Mouse (Mus musculus) 3T3-L1 (cell line): Measurements from ENCODE around the gene Ric8b.

ENCODE experiments used
- DNase-seq: peaks from one replicate; pipeline ENCODE4 v3.0.0-alpha.2; 2015; ENCODE audit warnings: low read depth, low spot score

Ric8b gene

DNA sequence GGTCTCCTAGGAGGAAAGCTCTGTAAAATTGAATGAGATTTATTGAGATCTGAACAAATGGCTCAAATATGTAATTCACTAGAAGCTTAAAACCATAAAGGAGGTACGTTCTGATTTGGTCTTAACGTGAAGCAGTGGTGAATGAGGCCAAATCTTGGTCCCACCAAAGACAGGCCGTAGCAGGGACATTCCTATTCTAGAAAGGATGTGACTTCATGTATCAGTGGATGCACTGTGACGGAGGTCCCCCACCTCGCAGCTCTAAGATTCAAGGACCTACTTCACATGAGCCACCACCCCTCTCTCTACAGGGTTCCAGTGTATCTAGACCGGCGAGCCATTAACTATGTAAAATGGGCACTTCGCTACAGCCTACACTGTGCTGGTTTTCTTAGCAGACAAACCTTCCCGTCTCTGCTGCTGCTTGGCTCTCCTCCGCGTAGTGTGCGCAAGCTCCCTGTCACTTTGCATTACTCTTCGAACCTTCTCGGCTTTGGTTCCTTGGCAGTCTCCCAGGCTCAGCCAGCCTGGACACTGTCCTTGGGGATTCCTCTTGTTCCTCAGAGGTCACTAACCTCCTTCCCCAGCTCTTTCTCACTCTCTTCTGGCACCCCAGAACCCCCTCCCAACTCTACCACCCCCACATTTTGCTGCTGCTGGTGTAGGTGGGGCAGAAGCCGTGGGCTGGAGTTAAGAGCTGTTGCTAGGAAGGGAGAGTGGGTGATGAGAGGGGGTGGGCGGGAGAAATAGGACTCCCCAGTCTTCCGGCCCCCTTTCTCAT, 8.2 kb upstream of the Ric8b start:
- no peak for DNase-seq

DNA sequence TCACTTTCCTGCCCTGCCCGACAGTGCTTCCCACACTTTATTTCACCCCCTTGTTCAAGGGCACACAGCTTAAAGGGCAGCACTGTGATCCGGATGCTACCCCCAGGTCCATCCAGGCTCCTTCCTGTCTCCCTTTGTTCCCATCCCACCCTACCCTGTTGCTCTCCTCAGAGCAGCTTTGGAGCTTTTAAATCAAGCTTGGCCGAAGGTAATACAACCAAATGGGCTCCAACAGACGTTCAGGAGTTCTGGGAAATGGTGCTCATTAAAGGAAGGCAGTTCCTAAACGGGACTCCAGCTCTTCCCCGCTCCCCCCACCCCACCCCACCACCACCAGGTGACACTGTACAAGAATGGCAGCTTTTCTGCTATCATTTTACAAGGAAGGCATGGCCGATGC, 7.2 kb upstream of the Ric8b start:
- no peak for DNase-seq

DNA sequence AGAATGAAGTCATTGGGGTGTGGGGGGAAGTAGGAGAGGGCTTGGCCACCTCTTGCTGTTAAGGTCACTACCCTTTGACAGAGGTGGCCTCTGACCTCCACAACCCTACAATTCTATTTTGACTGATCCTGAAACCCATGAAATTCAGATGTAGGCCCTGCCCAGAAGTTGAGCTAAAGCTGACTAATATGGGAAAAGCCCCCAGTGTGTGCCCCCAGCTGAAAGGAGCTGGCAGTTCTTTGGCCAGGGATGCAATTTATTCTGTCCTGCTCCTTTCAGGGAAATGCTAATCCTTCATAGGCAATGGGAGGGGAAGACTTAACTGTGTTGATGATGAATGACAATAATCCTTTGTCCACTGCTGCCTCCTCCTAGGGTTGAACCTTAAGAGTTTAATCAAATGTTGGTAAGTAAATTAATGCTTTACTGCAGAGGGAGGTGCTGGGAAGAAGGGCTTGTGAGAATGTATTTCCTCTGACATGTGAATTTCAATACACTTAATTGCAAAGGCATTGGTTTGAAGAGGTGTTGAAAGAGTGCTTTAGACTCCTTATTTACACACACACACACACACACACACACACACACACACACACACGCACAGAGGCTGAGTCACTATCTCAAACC, 6.5 kb upstream of the Ric8b start:
- DNase-seq, result no peak

DNA sequence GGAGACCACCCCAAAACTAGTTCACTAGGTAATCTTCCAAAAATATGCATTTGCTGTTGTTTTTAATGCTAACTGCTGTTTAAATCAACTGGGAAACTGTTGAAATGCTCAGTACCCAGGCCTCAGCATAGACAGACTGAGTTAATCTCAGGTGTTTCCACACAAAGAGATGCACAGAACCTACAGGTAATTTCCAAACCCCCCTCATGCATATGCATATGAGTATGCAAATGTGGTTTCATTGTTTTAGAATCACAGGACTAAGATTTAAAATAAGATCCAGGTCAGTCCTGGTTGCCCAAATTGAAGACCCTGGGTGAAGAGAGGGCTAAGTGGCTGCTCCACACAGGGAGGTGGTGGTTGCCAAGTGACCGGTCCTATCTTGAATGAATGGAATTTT, 4.3 kb upstream of the Ric8b start:
- DNase-seq, result no peak

DNA sequence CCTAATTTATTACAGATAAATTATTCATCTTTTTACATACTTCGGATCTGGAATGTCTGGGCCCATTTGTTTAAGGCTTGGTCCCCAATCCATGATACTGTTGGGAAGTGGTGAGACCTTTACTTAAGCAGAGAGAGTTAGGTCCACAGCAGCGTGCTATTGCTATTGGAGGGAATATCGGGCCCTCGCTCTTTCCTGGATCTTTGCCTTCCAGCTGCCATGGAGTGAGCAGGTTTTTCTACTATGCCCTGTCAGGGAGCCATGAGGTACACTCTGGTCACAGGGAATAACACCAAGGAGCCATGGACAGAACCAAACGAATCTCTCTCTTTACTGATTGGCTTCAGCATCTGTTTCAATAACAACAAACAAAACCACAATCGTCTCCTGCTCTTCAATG, 1.9 kb upstream of the Ric8b start:
- no peak for DNase-seq

DNA sequence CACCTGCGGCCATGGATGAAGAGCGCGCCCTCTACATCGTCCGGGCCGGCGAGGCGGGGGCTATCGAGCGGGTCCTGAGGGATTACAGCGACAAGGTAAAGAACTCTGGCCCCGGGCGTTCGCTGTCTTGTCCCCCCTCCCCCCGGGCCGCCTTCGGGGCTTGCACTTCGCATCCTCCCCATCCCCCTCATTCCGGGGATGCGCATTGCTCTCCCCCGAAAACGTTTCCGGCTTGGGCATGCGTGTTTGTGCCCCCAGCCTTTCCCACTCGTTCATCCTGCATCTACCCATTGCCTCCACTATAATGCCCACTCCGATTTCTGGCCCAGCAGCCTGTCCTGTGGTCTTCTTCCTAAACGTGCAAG, 297 bp downstream of the Ric8b start:
- peak; percentile 15 for DNase-seq

DNA sequence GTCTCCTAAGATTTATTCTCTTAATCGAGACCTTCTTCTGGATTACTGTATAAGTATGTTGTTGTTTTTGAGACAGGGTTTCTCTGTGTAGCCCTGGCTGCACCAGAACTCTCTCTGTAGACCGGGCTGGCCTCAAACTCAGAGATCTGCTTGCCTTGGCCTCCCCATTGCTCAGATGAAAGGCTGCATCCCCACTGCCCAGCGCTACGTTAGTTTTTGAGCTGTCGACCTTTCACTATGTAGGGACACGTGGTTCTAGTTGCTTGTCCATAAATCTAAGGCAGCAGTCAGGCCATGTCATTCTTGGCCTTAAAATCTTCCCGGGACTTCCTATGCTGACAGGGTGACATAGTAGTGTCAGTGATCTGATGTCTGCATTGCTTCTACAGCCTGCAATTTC, 8.9 kb downstream of the Ric8b start:
- DNase-seq, result no peak

DNA sequence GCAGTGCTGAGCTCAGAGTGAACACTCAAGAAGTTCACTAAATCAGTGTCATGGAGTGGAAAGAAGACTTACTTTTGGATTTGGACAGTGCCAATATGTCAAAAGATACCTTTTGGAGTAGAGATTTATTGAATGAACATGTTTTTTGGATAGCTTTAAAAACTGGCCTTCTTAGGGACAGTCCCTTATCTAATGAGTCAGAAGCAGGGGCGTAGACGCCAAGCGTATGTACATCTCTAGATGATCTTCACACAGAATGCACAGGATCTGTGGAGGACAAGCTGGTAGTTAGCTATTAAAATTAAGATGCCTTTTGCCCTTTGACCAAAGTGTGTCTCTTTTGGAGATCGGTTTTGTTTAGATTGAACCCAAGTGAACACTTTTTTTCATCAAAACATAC, 9.5 kb downstream of the Ric8b start:
- no peak for DNase-seq

DNA sequence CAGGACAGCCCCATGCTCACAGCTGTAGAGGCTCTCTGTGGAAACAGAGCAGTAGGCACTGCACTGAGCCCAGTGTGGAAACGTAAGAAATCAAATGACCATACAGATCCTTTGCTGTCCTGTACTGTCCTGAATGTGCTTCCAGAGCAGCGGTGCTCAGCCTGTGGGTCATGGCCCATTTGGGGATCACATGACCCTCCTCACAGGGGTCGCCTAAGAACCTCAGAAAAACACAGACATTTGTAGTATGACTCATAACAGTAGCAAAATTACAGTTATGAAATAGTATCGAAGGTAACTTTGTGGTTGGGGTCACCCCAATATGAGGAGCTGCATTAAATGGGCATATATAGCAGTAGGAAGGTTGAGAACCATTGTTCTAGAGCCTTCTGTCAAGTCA, 11.0 kb downstream of the Ric8b start:
- no peak for DNase-seq

DNA sequence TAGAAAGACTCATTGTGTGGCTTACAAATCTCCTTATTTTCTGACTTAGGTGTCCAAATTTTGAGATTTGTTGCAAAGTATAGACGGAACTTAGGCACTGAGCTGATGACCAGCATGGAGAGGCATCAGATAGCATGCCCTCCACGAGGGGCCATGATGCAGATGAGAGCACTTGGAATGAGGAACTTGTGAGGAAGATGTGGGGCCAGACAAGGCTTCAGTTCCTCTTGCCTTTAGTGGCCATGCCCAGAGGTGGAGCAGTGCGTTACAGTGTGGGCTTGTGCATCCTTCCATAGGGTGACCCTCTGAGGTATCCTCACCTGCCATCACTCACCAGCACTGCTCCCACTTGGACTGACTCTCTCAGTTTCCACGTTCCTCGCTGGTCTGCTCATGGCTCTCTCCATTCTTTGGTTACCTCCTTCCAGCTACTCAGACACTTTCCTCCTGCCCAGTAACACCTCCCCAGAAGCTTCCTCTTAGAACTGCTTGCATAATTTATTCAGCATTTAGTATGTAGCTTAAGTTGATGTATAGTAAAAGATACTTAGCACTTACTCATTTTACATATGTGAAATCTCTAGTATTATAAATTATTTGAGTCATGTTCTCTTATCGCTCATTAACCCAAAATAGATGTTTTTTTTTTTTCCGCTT, 18.3 kb downstream of the Ric8b start:
- no peak for DNase-seq

DNA sequence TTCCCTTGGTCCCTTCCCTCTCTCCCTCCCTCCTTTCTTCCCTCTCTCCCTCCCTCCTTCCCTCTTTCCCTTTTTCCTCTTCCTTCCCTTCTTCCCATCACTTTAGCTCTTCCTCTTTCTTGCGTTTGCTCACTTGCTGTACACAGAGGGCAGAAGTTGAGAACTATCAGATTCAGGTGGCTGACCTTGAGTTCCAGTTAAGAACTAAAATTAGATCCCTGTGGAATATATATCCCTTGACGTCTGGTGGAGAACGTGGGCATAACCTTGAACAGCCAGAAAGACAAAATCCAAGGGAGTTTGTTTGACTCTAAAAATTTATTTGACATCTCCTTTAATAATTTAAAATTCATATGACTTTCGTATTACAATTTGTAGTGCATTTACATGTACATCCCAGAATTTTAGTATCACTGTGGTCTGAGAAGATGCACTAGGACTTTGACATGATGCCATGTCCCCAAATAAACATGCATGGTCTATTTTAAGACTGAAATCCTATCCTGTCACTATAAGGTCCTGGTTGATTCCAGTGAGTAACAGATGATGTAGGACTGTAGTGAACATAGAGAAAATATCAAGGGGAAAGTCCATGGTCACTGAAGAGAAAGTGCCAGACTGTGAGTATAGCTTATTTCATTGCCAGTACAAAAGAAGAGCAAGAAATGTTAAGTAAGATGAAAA, 19.6 kb downstream of the Ric8b start:
- no peak for DNase-seq

DNA sequence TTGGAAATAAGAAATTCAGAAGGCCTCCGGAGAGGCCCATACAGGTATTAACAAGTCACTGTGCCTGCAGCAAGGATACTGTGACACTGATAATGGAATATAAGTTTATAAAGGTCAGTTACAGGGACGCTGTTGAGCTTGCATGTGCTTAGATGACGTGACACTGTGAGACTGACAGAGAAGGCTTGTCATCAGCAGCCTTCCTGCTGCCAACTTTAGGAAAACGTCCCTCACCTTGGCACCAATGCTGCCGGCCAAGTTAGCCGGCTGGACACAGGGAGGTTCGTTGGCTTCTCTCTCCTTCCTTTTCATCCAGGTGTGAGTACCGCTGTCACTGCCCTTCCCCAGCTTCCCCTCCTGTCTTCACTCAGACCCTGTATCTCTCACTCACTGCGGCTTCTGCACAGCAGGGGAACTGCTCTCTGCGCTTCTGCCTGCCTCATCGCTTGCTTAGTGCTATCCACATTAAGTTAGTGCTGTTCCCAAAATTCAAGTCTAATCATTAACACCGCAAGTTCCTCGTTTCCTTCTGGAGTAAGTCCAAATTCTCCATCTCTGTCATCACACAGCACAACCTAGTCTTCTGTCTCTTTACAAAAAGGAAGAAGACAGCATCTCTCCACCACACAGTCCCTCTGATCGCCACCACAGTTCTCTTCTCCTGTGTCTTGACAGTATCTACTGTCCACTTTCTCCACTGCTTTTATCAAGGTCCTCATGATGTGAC, 20.8 kb downstream of the Ric8b start:
- no peak for DNase-seq

DNA sequence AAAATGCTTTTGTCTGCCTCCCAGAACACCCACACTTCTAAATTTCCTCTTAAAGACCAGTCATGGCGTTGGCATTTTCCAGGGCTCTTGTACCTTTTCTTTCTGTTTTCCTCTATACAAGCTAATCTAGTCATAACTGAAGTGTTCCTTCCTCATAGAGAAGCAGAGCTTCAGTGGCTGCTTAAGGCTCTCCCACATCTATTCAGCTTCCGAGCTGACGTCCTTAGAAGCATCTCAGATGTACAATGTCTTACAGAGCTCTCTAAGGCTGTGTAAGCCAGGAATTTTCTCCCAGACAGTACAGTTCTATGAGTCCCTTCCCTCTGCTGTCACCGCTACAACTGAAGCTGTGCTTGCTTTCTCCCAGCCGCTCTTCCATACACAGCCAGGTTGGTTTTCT, 21.5 kb downstream of the Ric8b start:
- no peak for DNase-seq

DNA sequence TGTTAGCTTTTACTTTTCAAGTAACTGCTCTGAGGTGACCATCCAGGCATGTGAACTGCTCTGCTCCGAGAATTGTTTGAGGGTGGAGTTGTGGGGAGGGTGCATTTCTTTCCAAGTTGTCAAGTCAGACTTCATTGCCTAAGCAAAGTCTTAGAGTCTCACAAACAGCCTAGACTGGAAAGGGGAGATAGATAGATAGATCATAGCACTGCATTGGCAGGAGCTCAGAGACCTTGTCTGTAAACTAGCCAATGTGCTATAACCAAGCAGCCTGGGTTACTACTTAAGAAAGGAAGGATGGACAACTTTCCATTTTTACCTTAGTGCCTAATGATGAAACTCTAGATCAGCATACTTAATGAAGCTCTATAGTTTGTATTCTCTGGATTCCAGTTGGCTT, 22.9 kb downstream of the Ric8b start:
- DNase-seq, result no peak

DNA sequence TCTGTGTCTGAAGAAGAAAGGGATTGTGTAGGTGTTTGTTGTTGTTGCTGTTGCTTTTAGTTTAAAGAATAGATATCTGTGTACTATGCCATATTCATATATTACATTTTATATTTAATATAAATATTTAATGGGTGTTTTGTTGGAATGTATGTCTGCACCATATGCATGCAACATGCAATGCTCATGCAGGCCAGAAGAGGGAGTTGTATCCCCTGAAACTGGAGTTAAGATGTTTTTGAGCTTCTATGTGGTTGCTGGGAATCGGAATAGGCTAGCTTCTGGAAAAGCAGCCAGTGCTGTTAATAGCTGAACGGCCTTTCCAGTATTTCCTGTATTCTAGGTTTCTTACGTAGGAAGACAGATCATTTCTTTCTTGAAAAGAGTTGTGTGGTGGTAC, 28.3 kb downstream of the Ric8b start:
- no peak for DNase-seq

DNA sequence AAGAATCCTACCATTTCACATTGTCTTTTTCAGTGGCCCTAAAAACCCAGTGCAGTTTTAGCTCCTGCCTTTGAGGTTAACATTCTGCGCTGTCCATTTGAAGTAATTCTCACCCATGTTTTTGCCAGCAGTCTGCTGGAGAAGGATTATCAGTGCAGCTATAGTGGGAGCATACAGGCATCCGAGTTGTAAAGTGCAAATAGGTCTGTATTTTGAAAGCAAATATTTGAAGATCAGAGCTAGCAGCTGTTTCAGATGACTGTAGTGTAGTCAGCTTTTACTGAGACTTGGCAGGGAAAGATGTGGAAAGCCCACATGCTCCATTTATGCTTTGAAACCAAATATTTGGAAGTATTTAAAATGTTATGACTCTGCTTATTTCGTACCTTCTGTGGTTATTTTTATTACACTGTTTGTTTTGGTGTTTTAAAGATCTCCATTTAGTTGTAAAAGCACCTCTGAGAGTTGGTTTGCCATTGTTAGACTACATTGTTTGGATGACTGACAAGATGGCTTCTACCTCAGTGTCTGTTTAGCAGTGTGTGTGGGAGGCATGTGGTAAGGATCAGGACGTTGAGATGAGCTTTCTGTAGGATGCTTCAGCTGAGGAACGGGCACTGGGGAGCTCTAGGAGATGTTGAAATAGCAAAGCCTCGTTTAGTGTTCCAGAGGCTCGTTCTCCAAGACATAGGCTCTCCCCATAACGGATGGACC, 31.7 kb downstream of the Ric8b start:
- no peak for DNase-seq

DNA sequence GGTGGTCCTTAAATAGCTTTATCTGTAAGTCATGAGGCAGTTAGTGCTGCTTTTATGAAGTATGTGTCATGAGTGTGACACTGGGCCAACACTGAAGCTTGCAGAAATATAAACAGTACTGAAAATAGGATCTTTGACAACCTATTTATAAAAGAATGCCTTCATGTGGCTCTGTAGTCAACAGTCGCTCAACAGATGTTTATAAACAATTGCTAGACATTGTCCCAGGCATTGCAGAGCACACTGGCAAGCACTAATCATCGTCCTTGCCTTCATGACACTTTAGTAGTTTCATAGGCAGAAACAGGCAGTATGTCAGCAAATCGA, 32.2 kb downstream of the Ric8b start:
- no peak for DNase-seq

DNA sequence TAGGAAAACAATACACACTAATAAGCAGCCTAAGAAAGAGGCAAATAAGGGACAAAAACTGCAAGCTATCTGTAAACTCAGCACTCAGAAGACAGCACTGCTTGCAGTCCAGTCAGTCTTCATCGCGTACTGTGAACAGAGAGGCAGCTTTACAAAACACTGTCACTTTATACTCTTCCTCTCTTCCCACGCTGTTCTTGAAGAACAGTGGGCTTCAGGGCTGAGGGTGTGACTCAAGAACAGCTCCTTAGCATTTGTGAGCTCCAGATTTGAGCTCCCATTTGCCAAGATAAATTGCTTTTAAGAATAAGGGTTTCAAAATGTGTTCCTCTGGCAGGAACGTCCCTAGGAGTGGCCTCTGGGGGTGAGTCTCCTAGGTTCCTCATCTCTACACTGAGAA, 33.0 kb downstream of the Ric8b start:
- DNase-seq, result no peak

DNA sequence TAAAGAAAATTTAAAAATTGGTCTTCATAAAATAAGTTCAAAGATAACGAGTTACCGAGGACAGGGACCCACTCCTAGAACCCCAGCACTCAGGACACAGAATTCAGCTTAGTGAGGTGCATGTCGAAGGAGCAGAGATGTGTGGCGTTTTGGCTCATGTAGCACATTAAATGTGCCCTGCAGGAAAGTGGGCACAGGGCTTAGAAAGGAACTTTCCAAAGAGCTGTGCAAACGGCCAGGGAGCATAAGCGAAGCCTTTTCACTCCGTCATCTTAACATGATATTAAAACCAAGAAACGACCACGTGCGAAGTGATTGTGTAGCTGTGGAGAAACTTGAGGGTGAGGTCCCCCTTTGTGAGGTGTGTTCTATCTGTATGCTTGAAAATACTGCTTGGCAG, 36.8 kb downstream of the Ric8b start:
- DNase-seq, result no peak

DNA sequence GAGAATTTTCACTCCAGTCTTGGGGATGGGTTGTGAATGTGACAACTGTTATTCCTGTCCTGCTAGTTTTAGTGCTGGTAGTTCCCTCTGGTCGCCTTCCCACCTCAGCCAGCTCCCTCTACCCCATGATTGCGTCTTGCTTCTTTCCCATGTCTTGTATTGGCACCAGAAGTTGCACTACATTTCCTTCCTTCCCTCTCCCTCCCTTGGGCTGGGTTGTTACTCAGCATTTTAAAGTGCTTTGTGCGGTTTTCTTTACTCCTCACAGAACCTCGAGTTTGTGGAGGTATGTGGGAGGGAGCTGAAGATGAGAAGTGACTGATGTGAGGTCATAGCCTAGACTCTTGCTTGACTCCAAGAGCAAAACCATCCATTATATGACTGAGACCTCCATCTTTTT, 38.8 kb downstream of the Ric8b start:
- no peak for DNase-seq

DNA sequence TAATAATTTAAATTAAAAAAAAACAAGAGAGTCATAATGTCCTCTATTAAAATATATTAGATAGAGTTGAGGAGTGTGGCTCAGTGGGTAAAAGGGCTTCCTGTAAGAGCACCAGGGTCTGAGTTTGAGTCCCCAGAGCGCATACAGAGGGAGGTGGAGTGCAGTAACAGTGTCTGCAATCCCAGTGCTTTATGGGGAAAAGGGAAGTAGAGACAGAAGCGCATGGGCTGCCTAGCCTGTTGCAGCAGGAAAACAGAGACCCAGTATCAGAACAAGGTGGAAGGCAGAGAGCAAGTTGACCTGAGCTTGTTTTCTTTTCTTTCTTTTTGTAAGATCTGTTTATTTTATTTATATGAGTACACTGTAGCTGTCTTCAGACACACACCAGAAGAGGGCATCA, 41.2 kb downstream of the Ric8b start:
- DNase-seq, result no peak
